Mouse (Mus musculus) testis, postnatal 14 days (tissue): ENCODE results near the gene Slc35c1.
A peak's percentile ranks its signal among the peaks of the same experiment; 100 is the strongest.

ENCODE experiments used
- DNase-seq: peaks from one replicate; pipeline ENCODE4 v3.0.0; 2021; ENCODE audit warnings: low spot score

Slc35c1 gene

DNA sequence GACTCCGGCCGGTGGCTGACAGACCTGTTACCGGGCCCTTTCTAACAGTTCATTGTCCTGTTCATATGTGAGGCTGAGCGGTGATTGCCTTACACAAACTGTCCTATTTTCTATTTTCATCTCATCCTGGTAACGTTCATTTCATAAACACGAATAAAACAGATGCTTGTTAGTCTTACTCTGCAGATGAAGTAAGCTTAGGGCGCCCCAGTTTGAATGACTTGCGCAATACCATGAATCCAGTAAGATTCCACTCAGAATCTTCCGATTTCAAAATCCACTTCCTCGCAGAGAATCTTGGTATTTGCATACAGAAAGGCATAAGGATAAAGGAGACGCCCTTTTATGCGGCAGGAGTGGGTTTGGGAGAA lies 26.0 kb downstream of the Slc35c1 start:
- no peak for DNase-seq

DNA sequence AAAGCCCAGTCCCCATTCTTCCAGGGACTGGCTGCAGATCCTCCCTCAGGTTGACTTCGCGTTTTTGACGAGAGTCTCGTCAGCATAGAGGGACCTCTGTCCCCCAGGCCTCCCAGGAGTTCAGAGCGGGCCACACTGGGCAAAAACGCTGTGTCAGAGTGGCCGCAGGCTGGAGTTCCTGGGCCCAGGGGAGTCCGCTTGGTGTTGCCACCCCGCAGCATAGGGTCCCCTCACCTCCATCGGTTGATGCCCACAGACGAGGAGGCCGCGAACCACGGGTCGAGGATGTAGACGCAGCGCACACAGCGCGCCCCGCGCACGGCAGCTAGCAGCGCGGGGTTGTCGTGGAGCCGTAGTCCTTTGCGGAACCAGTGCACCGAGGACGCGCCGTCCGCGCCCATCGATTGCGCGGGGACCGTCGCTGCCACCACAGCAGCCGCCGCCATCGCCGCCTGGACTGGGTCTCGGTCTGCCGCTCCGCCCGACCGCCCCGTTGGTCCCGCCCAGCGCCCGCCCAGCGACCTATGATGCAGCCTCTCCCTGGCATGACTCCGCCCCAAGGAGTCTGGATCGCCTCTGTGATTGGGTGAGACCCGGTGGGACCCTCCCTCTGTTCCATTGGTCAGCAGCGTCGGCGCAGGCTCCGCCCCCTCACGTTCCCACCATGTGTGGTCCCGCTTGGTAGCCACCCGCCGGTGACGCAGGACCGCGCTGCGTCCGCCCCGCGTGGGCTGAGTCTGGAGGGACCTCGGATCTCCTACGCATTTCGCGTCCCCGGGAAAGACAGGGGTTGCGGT lies 26.6 kb downstream of the Slc35c1 start, which contains the start of gene Cry2:
Gene Cry2, minus strand, starts transcription at position 466 of the 797 bp plus-strand sequence.
- peak; percentile 99 for DNase-seq

DNA sequence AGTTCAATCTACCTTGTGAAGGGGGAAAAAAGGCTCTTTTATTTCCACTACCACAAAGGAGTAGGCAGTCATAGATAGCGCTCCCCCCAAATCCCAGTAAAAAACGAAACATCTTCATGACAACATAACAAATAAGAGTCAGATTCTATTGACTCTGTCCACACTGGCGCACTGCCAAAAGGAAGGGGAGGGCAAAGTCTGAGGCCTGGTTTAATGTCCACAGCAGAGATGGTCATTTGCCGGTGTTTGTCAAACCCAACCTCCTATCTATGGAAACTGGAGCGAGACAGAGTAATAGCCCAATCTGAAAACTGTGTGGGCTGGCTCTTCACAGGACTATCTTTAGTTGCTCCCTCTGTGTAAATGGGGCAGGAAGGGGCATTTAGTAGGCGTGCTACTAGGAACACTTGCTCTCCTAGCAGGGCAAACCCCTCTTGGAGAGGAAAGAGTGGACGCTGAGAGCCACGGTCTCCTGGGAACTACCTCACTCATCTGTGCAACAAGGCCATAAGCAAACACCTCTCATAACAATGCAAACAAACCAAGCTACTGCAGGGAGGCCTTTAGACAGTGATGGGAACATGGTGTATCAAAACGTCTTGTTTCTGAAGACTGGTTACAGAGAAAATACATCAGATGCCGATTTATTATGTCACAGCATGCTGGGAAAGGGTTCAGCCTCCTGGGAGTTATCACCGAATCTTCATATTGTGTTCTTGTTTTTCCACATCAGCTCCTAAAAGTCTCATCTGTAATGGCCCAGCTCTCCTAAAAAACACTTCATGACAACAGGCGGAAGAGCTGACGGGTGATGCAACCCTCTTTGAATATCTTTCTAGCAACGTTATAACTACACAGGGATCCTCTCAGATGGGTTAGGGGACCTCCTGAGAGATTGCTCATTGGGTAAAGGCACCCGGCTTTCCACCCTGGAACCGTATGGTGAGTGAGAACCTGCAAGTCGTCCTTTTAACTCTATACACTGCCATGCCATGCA lies 27.7 kb downstream of the Slc35c1 start:
- DNase-seq, result peak; percentile 68

DNA sequence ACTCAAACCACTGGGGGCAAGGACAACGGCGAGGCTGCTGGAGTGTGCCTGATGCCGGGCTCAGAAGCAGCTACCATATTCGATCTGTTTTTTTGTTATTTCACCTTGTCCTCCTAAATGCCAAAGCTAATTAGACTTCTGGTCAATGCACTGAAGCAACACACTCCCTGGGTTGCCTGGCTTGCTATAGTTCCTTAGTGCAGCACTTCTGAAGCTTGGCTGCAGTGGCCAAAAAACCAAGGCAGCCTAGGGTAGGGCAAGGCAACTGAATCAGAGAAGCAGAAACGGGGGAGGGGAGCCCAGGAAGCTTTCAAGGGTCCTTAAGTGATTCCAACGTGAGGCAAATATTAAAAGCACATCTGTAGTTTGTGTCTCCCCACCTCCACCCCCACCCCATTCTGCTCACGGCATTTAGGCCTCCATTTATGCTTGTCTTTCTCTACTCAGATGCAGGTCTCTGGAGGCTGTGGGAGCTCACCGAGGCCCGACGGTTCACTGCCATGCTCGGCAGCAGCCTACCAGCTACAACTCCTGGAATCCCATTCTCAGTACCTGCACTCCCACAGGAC lies 28.6 kb downstream of the Slc35c1 start:
- DNase-seq, result no peak

DNA sequence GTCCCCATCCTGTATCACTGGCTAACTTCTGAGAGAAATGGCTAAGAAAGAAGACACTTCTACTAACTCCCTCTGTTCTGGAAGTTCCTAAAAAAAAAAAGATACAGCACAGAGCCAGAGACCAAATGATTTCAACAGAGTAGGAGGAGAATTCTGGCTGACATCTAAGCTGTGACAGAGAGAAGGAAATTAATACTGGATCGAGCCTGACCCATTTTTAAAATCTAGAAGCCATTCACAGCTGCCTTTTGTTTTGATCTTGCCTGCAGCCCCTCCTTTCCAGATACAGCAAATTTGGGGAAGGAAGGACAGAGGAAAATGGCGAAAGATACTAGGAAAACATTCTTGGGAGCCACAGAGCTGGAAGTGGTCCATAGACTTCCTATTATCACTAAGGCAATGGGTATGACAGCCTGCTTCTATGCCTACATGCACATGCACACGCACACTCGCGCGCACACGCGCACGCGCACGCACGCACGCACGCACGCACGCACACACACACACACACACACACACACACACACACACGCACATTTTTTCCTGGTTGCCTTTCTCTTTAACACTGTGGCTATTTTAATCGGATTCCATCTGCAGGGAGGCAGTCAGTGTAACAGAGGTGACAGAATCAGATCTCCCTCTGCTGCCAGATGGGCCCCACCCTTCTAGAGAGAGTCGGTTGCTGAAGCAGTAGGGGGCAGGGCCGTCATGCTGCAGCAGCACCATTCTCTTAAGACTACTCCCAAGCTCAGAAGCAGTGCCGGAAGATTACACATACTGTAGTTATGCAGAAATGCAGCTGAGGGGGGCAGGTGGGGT lies 29.4 kb downstream of the Slc35c1 start:
- peak; percentile 45 for DNase-seq

DNA sequence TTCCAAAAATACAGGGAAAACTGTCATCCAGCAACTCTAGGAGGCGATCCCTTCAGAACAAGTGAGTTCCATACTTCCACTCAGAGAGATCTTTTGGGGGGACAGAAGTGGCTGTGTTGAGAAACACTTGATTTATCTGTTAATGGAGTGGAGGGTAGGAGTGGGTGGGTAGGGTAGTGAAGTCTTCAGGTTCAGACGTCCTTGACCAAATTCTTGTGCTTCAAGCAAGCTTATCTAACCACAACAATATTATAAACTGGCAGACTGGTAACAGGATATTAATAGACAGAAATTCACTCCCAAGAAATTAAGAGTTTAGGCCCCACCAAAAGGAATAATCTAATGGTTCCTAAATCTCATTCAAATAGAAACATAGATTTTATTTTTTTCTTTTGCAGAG lies 30.2 kb downstream of the Slc35c1 start:
- no peak for DNase-seq

DNA sequence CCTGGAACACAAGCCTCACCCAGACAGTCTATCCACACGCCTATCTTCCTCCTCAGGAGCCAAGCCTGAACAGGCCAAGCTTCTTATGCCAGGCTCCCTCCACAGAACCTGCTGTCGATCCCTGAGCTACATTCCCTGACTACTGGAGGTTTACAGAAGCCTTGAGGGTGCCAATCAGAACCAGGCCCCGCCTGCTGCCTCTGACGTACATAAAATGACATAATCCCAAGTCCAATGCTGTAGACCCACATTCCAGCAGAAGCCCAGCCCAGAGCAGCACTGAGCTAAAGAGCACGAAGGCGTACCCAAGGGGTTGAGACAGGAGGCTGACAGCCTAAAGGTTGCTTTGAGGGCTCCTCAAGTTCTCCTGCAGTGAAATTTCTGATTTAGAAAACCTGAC lies 32.5 kb downstream of the Slc35c1 start:
- peak; percentile 29 for DNase-seq

DNA sequence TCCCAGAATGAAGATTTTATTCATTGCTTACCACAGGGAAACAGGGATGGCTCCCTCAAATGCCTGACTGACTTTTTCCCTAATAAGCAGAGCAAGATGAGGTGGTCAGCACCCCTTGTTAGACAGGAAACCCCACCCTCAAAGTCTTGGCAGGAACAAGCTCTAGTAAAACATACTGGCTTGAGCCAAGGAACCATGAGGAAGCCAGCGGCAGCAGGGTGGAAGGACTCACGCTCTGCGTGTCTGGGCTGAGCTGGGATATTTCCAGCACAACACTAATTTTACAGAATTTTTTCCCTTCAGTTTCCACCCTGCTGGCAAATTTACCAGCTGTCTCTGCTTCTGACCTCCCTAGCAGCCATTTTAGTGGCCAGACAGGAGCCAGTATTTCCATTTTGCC lies 33.9 kb downstream of the Slc35c1 start:
- peak; percentile 34 for DNase-seq

DNA sequence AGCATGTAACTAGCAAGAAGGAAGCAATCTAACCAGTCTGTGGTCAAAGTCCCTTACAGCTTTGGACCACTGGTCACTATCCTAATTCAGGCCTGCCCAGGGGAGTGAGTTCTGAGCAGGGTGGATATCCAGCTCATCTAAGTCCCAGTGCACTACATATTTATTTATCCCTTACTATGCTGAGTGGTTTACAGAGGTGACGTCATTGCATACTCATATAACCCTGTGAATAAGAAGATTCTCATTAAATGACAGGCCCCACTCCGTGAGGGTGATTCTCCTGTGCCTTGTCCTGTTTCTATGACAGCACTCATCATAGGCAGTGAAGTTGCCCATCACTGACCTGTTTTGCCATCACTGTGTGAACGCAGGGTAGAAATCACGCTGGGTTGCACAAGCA lies 35.0 kb downstream of the Slc35c1 start:
- DNase-seq, result no peak

DNA sequence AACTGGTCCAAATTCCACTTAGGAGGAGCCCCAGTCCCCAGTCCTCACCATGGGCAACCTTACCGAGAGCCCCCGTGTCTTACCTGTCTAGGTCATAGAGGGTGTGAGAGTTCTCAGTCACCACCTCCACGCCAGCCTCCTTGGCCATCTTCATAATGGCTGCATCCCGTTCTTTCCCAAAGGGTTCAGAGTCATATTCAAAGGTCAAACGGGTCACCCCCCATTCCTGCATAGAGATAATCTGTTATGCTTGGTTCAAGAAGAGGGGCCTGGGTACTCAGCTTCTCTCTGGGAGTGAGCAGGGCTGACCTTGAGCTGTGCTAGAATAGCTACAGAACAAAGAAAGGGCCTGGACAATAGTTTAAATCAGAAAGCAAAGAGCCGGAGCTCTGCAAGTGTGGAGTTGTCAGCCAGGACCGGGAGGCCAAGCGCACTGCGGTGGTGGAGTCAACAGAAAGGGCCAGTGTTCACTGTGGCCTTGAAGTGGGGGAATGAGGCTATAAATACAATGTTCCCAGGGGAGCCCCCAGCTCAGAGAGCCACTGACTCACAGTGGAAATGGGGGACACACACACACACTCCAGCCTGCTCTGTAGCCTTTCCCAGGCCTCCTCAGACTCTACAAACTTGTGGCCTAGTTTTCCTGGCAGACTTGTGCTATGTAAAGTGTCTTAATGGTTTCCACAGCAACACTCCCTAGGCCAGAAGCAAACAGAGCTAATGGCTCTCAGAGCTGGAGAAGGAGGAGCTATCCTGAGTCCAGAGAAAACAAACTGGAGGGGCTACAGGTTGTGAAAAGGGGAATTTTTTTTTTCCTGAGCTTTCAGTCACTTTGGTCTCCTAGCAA lies 35.7 kb downstream of the Slc35c1 start:
- DNase-seq, result peak; percentile 72

DNA sequence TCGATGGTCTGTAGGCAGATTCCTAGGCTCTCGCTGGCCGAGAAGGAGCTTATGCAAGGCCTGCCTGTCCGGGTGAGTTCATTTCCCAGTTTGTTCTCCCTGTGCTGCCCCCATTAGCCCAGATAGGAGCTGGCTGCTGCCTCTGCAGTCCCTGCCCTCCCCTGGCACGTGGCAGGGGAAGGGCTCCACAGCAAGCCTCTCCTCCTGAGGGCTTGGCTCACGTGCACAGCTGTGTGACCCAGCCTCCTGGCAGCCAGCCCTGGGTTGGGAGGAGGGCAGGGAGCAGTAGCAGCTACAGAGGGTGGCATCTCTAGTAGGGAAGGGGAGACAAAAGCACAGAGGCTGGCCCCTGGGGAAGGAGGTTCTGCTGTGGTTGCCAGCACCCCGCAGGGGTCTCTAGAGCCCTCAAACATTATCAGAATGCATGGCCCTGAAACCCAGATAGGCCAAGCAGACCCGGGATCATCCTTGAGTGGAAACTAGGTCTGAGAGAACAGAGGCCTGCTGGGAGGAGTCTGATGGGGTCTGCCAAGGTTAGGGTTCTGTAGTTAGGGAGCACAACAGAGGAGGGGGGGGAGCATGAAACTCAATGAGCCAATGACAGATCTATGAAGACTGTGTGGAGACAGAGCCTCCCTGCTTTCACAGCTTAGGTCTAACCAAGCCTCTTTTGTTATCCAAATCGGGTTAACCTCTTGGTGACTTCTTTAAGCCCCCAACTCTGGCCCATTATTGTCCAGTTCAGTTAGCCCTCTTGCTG lies 36.5 kb downstream of the Slc35c1 start:
- DNase-seq, result peak; percentile 88

DNA sequence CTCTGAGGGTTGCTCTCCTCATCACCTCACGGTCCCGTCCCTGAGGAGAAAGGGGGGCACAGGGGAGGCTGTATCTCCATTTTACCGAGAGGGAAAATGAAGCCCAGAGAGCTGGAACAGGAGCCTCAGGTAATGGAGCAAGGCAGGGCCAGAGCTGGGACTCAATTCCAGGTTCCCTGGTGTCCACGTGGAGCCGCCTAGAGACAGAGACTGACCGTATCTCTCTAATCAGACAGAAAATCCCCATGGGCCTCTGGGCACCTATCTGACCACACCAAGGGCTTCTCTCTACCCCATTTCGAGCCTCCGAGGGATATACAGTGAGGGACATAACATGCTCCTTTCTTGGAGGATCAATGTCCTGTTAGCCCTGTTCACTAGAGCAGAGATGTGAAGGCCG lies 37.2 kb downstream of the Slc35c1 start:
- DNase-seq, result no peak

DNA sequence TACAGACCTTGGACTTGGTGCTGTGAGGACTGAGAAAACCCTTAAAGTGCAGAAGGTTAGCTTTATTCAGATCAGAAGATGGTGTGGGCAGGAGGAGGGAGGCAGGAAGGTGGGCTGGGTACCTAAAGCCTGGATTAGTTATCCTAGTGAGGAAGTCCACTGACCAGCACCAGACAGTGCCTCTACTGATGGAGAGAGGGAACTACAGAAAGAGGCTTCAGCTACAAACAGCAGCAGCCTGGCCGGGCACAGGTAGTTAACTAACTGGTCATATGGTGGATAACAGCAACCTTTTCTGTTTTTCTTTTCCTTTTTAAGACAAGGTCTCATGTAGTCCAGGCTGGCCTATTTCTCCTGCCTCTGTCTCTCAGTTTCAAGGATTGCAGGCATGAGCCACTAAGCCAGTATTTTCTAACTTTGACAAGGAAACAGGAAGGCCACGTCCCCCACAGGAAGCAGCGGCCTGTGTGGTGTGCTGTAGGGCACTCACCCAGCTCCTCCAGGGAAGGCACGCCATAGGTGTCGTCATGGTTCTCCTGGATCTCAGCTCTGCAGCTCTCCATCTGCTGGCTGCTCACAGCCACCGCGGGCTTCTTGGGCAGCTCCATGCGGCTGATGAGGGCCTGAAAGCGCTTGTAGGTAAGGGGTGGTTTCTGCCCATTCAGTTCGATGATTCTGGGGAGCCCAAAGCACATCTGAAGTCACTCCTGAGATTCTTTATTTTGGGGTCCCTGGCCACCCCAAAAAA lies 37.8 kb downstream of the Slc35c1 start:
- DNase-seq, result no peak

DNA sequence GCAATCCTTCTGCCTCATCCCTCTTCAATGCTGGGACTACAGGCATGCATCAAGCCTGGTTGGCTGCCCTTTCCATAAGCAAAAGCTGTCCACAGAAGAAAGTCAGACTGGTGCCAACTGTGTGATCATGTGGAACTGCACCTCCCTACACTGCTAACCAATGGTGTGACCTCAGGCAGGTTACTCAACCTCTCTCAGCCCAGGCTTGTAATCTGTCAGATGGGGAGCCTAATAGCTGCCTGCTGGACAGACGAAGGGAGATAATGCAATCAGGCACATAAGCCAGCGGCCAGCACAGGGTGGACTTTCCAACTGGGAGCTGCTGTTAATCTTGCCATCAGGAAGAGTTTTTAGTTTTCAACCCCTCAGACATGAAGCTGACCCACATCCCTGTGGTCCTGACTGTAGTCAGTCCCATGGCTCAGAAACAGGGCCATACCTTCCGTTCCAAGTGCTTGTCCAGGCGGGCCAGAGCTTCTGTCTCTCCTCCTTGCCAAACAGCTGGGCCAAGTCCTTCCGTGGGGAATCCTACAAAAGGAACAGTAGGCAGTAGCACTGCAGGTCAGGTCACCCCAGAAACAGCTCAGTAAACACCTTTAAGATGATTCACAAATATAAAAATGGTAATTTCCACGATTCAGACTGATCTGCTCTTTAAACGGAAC lies 38.5 kb downstream of the Slc35c1 start:
- DNase-seq, result no peak

DNA sequence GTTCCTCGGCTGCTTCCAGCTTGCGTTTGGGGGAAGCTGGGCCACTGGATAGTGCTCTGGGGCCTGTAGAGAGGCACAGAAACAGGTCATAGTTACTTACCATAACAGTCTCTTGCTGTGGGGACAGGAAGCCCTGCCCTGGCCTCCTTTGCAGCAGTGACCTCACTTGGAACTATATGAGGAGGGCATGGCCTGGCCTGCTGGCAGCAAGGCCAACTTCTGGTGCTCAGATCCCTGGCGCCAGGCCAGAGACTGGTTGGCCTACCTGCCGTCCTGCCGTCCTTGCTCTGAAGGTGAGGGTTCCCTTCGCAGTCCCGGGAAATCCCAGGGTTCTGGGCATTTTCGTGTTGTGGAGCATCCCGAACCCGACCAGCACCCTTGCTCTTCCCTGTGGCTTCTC lies 48.6 kb downstream of the Slc35c1 start:
- DNase-seq, result no peak

DNA sequence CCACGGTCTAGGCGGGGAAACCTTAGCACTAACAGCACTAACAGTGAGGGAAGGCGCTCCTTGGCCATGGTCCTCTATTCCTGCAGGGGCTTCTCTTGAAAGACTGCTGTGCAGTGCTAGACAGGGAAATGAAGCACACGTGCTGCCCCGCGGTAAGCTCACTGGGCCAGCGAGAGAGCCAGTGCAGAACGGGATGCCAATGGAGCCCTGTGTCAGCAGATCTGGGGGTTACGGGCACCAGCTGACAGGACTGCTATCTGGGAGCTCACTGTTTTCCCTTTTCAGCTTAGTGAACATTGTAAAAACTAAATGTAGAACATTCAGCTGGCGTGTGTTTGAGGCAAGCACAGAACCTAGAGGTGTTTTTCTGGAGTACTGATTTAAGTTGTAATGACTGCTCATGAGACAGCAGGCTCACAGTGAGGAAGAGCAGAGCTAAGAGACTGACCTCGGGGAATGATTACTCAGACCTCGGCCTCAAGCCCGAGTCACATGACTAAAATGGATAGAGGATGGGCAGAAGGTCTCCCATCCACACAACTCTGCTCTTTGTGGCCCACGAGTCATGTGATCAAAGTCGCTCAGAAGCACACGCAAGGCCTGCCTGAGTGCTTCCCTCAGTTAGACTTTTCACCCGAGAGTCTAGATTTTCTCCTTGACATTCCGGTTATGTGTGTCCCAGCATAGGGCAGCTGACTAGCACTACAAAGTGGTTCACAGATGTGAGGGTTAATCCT lies 51.9 kb downstream of the Slc35c1 start:
- DNase-seq, result no peak

DNA sequence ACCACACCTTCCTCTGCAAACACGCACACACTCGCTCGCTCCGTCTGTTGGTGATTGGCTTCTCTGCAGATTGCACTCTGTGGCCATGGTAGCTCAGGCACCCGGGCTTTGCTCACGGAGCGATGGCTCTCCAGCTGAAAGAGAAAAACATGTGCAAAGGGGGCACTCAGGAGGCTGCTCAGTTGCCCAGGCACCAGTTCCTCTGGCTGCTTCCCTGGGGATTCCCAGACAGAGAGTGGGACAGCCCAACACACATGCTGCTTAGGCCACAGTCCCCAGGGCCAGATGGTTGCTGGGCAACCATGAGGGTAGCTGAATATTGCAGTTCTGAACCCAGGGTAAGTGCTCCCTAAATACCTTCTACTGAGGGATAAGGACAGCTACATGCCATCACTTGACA lies 54.7 kb downstream of the Slc35c1 start:
- DNase-seq, result no peak

DNA sequence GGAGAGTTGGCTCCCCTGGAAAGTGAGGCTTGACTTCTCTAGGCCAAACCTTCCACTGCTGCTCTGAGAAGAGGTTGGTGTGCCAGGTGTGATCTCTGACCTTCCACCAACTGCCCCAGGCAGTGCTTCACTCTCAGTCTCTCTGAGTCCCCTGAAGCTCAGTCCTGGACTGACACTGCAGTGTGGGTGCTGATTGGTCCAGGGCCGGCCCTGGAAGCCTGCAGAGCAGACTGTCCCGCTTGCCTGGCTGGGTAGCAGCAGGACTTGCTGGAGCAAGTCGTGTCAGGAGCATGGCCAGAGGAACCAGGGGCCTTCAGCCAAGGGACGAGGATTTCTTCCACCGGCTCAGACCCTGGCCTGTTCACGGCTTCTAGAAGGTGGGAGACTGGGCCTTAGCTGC lies 55.6 kb downstream of the Slc35c1 start:
- DNase-seq, result no peak
